Mouse (Mus musculus): Measurements from ENCODE around the gene Rnf123.

DNA sequence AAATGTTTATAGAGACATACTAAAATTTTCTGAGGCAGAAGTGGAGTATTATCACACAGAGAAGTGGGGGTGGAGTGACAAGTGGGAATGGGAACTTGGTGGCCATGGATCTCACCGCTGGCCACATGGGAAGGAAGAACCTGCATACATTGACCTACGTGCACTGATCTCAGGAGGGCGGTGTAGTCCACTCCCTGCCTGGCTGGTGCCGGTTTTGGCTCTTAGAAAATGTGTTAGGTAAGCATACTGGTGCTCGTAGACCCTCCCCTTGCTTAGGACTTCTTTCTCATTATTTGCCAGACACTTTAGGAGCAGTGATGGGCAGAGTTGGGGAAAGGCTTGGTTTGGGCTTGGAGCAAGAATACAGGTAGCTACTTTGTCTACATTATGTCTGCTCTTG lies 75.1 kb downstream of the Rnf123 start:
- no peak for TF ChIP-seq EP300 (optimal IDR thresholded peaks at IDR 0.05)
- no peak for TF ChIP-seq CTCF (IDR thresholded peaks at IDR 0.05; ENCODE audit: low read depth)

Data from stomach, postnatal 0 days (tissue).